Mouse (Mus musculus): ENCODE measurements around the gene Chka.

Chka gene

DNA sequence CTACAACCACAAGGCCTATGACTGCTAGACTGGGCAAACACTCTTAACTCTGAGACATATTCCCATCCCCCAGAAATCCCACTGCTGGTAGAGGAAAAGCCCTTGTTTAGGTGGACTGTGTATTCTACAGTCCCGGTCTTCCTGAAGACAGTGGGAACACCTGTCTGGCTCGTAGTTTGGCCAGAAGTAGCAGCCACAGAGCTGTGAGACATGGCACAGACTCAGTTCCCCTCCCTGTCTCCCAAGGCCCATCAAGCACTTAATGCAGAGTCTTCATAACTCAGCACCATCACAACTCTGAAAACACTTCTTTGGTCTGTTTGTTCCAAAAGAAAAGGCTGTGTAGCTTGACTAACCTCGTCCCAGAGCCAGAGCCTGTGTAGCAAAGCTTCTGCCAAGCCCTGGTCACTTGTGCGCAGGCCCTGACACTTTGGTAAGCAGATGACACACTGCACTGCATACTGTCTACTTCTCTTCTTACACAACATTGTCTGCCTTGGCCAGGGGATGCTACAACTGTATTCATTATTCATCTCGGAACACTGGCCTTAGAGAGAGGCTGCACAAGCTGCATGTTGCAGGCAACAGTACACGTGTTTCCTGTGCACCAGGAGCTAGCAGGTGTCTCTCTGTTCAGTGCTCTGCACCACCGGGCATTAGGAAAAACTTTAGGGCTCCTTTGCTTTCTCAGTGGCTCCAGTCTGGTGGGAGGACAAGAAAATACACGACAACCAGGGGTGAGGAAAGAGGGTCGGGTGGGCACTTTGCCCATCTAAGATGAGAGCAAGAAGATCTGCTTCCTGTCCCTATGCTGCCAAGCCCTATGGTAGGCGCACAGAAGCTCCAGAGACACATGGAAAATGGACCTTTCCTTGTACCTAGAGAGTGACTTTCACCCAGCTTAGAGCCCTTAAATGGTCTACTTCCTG, 4.6 kb upstream of the Chka start:
- DNase-seq (ENCODE audit: low read depth, low spot score) = no peak

GRCm38 (mm10) chr19:3847711-3848110, 3.9 kb upstream of the Chka start:
- no peak for DNase-seq (ENCODE audit: low read depth, low spot score)

- no peak for DNase-seq (ENCODE audit: low read depth, low spot score)
These were observed 3.3 kb upstream of the Chka start for GRCm38 (mm10) chr19:3848207-3848808.

- no peak for DNase-seq (ENCODE audit: low read depth, low spot score)
These were observed 2.3 kb upstream of the Chka start for GRCm38 (mm10) chr19:3849251-3849650.

DNA sequence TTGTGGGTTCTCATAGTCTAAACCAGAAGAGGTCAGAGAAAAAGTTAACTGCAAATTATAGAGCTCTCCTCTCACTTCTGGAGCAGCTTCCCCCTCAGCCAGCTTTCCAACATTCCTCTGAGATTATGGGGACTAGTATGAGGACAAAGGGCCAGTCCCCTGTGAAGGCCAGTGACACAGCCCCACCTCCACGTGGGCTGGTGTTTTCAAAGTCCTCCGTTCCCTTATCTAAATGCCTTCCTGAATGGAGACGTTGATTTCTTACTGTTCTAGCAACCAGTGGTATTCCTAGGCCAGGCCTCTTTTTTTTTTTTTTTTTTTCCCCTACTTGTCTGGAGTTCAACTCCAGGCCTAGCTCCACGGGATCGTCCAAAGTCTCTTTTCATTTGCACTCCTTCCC, 1.5 kb upstream of the Chka start:
- no peak for DNase-seq (ENCODE audit: low read depth, low spot score)

DNA sequence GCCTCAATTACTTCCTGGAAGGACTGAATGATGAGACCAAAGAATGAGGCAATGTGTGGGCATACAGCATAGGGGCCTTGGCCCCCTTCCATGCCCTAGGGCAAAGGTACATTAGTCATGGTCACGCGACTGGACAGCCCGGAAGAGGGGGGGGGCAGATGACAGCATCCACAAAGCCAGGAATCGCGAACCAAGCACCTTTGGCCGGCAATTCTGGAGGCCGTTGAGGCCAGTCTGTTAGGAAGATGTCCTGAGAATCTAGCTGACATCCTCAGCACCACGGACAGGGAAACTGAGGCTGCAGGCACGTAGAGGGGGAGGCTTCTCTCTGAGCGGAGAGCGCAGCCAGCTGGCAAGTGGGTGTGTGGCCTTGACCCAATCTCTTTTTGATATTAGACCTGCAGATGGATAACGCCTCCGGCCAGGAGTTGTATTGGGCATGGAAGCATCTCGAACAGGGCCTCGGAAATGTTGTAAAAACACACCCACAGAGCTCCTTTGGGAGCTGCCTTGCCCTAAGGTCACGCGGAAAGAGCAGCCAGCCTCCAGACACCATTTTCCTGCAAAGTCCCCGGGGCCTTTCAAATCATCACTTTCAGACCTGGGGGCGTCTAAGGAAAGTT, 615 bp upstream of the Chka start:
- no peak for DNase-seq (ENCODE audit: low read depth, low spot score)

- DNase-seq (ENCODE audit: low read depth, low spot score) = no peak
These were observed 557 bp downstream of the Chka start for GRCm38 (mm10) chr19:3851979-3852681.

DNA sequence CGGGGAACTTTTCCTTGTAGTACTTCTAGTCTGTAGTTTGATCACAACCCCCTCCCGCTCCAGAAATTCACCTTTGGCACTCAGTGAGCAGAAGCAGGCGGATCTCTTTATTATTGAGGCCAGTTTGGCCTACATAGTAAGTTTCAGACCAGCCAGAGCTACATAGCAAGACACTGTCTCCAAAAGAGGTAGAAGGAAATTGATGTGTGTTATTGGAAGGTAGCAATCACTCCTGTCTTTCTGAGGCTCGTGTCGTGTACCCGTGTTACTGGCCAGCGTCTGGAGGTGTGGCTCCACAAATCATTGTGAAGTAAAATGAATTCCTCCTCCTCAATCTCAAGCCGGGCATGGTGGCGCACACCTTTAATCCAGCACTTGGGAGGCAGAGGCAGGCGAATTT, 1.5 kb downstream of the Chka start:
- DNase-seq (ENCODE audit: low read depth, low spot score) = no peak

- no peak for DNase-seq (ENCODE audit: low read depth, low spot score)
These were observed 2.3 kb downstream of the Chka start for GRCm38 (mm10) chr19:3853891-3854290.

DNA sequence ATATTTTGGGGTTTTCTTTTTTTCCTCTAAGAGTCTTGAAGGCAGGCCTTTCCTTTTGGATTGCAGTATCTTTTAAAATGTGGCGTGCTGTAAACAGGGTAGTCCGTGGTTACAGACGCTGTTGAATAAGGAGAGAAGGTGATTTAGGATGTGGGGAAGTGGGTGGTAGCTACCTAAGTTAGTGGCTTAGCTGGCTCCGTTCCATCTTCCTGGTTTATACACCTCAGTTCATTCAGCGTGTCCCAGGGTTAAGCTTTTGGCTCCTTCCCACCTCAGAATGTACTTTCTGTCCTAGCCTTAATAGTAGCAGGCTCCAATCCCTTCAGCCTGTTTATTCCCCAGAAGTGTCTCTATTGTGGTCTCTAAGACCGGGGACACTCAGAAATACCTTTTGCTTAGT, 3.5 kb downstream of the Chka start:
- DNase-seq (ENCODE audit: low read depth, low spot score) = no peak

DNA sequence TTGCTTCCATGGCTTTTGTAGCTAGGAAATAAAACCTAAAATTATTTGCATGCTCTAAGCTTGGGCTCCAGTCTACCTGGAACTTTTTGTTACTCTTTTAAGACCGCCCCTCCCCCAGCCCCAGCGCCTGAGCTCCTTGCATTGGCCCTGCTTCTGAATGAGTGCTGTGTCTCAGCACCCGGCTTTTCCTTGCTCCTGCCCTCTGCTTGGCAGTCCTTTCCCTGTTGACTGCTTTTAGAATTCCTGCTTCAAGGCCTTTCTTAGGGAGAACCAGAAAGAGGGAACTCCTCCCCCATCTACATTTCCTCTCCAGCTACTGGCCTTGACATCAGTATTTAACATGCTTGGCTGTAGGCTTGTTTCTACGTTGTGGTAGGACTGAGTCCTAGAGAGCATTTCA, 4.0 kb downstream of the Chka start:
- no peak for DNase-seq (ENCODE audit: low read depth, low spot score)

DNA sequence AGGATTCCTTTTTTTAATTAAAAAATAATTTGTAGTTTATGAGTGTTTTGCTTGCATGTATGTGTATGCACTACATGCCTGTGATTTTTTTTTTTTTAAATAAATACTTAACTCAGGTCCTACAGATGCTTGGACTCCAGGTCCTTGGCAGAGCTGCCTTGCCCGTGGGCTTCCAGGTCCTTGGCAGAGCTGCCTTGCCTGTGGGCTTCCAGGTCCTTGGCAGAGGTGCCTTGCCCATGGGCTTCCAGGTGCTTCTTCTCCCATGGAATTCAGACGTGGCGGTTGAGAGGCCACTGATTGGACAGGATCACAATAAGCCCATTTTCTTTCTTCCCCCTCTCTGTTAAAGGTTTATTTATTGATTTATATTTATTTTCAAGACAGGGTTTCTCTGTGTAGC, 5.6 kb downstream of the Chka start:
- DNase-seq (ENCODE audit: low read depth, low spot score) = no peak

GRCm38 (mm10) chr19:3862713-3863112, 11.1 kb downstream of the Chka start:
- no peak for DNase-seq (ENCODE audit: low read depth, low spot score)

DNA sequence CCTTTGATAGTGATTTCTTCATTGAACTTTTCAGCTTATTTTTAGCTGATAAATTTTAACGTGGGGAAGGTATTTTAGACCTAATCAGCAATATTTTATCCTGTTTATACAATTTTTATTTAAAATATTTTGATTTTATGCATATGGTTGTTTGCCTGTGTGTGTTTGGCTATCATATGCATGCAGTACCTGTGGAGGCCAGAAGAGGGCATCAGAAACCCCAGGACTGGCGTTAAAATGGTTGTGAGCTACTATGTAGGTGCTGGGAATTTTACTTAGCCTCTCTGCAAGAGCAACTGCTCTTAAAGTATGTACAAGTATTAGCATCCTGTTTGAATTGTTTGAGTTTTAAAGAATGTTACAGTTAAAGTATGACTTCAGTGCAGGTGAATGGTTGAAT, 13.4 kb downstream of the Chka start:
- peak; percentile 41 for DNase-seq (ENCODE audit: low read depth, low spot score)

DNA sequence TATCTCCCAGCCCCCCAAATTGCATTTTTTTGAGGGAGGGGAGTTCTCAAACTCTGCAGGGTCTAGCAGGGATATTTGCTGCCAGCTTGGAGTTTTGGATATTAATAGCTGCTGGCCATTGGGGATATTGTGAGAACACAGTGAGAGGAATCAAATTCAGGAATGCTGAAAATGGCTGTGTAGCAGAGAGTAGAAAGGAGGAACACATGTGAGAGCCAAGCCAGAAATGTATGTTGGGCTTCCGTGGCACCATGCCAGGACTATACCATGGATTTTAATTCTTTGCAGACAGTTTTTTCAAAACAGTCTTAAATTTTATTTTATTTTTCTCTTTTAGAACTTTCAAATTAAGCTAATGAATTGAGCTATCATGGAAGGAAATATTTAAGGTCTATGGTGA, 16.7 kb downstream of the Chka start:
- DNase-seq (ENCODE audit: low read depth, low spot score) = no peak

- DNase-seq (ENCODE audit: low read depth, low spot score) = no peak
These were observed 19.9 kb downstream of the Chka start for GRCm38 (mm10) chr19:3871468-3871867.

GRCm38 (mm10) chr19:3872373-3872772, 20.8 kb downstream of the Chka start:
- no peak for DNase-seq (ENCODE audit: low read depth, low spot score)

DNA sequence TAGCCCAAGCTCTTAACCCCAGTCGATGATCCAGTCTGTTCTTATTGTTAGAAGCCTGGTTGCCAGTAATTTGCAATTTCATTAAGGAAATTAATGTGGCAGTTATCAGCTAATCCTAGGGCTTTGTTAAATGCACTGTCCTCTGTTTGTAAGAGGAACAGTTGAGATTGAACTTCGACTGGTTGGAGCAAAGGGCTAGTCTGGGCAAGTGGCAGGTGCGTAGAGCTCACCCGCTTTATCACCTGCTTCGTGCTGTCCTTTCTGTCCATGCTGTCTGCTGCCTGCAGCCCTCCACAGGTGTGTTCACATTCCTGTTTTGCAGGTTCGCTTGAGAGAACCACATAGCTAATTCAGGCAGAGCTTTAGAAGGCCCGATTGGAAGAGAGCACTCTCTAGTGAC, 23.5 kb downstream of the Chka start:
- DNase-seq (ENCODE audit: low read depth, low spot score) = no peak

DNA sequence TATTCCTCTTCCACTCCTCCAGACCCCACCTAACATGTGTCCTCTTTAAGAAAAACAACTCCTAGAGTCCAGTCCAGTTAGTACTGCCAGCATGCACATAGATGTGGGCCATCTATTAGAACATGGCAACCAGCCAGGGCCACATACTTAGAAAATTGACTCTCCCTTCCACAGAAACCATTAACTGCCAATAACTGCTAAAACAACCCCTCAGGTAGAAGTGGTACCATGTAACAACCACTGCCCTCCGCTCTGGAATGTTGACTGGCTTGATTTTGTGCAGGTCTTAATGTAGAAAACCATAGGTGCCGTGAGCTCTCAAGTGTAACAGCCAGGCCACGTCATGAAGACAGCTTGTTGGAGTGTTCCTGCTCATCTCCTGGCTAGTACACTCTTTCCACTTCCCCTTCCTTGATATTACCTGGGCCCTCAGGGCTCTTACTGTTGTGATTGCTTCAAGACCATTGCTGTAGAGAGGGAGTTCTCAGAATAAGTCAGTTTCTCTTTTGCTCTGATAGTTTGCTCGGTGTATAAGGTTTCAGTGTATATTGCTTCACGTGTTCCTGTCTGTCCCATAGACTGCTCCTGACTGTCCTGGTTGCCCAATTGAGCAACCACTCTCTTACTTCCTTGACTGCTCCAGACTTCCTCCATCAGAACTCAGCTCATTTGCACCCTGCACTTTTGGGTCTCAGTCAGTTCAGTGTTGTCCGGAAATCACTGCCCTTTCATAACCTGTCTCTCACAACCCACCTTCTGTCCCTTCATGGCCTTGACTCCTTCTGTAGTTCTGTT, 28.7 kb downstream of the Chka start:
- DNase-seq (ENCODE audit: low read depth, low spot score) = no peak

GRCm38 (mm10) chr19:3882214-3882613, 30.6 kb downstream of the Chka start:
- no peak for DNase-seq (ENCODE audit: low read depth, low spot score)

DNA sequence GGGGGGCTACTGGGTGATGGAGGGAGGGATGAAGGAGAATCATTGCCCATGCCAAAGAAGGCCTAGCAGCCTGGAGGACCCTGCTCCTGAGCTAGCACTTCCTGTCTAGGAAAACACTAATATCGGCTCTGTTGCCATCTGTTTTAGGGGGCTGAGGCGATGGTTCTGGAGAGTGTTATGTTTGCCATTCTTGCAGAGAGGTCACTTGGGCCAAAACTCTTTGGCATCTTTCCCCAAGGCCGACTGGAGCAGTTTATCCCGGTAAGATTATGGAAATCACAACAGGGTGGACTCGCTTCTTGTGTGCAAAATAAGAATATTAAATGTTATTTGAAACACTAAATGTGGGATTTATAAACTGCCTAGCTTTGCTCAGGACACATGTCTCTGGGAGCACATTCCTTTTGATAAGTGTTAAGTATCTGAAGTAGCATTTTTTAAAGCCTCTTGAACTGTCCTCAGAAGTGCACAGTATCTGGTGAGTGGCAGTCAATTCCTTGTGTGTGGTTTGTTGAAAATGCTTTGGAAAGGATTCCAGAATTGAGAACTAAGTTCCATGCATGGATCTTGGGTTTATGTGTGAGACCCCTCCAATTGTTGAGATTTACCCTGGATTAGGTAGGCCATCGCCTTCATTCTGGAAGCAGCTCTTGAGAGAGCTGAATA, 32.9 kb downstream of the Chka start:
- no peak for DNase-seq (ENCODE audit: low read depth, low spot score)
